Mouse (Mus musculus) left cerebral cortex, postnatal 25 days (tissue): ENCODE results near the gene Igflr1. TPM values are rescaled to one million over a fixed set of nuclear protein-coding genes. Genes with fewer than 3 reads are reported as not detected.

Experiments used
- DNase-seq, 2 experiments: peaks; one replicate each; pipeline ENCODE4 v3.0.0; 2022; ENCODE audit warnings: low spot score in 2 of 2, mixed read lengths in 1 of 2
- intact Hi-C: fragments of 180-260 bp; cut with DNase I; formaldehyde crosslinking; loops from one replicate; pipeline ENCODE4 v1.15.1; 2025
- total RNA-seq, 2 experiments: library from RNA; stranded (reverse); gene quantifications; 2 replicates each; pipeline ENCODE4 v1.2.3; 2021

Igflr1 gene
- total RNA-seq, 2 experiments from 2014 or later: 2.8 to 3.5 TPM

DNA sequence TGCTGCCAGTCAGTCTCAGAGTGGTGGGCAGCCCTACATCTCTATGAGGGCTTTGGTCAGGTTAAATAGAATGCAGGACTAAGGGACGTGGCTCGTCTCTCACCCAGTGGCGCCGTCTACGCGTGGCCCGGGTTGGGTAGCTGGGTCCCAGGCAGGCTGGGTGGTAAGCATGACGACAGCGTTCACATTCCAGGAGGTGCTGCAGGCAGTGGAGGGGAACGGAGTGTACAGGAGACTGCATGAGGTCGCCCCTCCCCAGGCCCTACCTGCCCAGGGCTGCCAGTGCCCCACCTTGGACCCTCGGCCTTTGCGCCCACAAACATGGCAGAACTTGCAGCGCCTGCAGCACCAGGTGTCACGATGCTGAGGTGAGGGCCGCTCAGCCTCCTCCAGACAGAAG, 16.3 kb downstream of the Igflr1 start:
- intact Hi-C loops: no loop called here

DNA sequence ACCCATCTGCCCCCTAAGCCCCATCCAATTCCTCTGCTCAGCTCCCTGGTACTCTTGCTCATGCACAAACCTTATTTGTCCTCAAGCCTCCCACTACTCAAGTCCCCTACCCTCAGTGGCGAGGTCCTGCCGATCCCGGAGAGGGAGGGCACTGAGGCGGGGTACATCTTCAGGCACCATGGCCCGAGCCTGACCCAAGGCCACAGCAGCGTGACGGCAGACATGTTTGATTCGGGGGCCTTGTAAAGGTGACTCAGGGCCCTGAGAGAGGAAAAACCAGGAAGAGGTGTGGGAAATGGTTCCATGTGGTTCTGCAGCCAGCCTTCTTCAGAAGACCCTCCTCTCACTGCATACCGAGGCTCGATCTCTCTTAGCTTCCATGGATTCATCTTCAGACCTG, 19.1 kb downstream of the Igflr1 start:
- no peak for DNase-seq
- intact Hi-C loops: no loop called here

More for the DNA sequence above, 16.3 kb downstream of the Igflr1 start:
- no peak for DNase-seq

DNA sequence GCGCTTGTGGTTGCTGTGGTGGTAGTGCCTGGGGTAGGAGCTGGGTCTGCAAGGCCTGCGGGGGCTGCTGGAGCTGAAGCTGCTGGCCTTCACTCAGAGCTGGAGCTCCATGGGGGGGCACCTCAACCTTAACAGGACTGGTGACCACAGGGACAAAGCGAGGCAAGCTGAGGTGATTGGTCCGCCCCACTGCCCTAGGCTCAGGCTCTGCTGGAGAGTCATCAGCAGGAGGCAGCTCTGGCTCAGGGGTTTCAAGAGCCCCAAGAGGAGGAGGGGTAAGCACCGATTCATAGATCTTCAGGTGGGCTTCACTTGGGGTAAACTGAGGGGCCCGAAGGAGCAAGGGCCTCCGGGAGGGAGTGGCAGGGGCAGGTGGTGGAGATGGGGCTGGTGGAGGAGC, 19.9 kb downstream of the Igflr1 start:
- intact Hi-C loops: loop anchor here (5.0 kb wide), 1 partner anchor 272 kb away; the partner anchor contains the start of gene Ffar3
- no peak for DNase-seq

DNA sequence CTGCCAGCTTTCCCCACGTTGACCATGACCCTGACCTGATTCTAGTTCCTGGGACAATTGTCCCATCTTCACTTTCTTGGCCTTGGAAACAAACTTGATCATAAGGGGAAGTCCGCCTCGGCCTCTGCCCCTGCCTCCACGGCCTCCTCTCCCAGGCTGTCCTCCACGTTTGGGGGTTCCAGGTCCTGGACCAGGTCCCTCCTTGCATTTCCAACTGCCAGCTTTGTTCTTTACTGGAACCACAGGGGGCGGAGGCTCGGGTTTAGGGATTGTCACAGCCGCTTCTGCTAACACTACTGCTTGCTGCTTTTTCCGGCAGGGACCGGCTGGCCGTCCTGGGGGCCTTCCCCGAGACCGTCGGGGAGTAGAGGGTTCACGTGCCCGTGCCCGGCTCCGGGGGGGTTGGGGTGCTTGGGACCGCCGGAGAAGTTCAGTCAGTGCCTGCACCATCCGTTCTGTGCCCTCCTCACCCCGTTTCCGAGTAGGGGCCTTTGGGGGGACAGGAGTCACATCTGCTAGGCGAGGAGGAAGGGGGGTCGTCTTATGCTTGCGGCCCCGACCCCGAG, 21.3 kb downstream of the Igflr1 start:
- DNase-seq: no peak
- intact Hi-C loops: loop anchor here (5.0 kb wide), 1 partner anchor 271 kb away; the partner anchor contains the start of gene Ffar3

DNA sequence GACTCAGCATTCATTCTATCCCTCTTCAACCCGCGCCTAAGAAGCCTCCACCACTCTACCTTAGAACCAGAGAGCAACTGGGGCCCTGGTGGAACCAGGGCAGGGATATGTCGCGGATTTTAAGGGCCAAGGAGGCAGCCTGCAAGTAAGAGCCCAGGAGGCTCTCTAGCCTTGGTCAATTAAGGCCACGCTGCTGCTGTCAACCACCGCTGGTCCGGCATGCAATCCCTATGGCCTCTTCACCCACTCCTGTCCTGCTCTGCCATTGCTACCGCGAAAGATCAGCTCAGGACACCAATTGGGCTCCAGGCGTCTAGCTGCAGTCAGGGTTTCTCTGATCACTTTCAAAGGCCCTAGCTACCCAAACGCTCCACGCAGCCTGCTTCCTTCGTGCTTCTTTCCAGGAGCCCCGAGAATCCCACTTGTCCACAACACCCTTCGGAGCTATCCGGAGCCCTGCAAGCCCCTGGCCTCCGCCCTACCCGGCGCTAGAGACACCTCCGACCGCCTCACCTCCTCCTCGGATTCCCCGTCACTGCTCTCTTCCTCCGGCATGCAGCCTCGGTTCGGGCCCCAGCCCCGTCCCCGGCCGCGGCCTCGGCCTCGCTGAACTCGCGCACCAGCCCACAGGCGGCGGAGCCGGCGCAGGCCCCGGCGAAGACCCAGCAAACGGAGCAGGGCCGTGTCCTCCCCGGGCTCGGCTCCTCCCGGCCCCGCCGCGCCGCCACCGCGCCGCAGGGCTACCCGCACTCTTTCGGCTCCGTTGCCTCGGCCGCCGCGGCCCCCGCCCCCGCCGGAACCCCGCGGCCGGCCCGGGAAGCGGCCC, 22.8 kb downstream of the Igflr1 start:
- DNase-seq: peak in 1 of 2 experiments; percentile 39
- intact Hi-C loops: loop anchor here (1.0 to 5.0 kb wide), 3 partner anchors 25 to 269 kb away; partner anchors contain the start of genes Ffar3, Gm49396, Psenen and Tmem147

DNA sequence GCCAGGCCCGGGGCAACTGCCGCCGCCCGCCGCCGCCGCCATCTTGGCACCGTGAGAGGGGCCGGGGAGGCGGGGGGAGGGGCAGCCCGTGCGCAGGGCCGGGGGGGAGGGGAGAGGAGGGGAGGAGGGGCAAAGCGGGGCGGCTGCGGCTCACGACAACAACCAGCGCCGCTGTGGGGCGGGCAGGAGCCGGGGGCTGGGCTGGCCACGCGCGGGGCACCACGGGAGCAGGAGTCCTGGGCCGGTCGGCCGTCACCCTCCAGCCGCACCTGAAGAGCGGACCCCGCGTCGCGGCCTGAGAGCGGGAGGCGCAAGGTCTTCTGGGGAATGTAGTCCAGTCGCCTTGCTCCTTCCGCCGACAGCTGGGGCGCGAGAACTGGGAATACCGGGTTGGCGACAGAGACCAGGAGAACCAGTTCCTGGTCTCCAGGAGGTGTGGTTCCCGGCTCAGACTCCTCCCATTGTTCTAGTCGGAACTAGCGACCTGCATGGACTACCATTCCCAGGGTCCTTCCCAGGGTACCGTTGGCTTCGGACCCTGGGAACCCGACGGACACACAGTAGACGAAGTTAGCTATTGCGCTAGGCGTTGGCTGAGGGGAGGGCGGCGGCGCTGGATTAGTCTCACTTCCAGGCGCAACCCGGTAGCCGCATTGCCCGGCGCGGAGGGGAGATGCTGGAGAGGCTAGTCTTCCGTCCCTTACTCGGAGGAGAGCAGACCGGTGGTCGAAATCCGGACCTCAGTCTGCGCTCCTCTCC, 23.6 kb downstream of the Igflr1 start, which contains the start of gene Kmt2b:
Gene Kmt2b, minus strand, starts transcription at position 51 of the 759 bp plus-strand sequence.
- intact Hi-C loops: loop anchor here (1.0 to 5.0 kb wide), 5 partner anchors 24 to 367 kb away; partner anchors contain the start of genes Ffar3, Gm49396, Psenen and Tmem147
- peak; percentile 97 to 98 for DNase-seq

DNA sequence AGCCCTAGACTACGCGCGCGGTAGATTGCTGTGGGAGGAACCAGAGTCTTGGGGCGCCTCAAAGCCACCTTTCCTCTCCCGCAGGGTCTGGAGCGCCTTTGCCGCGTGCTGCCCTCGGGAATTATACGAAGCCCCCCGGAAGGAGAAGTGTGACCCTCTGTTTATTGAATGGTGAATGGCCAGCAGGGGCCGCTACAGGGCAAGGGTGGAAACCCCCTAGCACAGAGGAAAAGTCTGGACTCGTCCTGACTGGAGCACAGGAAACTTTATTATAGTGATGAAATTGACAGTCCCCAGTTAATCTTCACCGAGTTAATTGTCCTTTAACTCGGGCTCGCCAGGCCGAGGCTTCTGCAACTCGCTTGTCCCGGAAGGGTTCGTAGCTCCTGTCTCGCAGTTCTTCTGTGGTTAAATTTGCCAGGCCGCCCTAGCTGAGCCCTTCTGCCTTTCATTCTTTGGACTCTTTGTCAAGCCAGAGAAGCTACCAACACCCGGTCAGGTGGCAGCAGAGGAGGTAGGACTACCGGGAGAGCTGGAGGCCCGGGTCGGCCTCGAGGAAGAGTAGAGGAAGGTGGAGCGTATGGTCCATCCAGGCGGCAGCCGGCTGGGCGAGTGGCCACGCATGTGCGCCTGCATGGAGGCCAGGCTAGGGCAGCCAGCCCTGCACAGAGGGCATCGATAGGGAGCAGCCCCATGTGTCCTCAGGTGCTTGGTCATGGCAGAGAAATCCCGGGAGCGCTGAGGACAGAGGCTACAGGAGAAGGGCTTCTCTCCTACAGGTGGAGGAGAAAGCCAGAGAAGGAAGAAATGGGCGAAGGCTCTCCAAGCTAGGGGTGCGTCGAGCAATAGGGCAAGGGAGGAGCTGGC, 24.4 kb downstream of the Igflr1 start:
- intact Hi-C loops: loop anchor here (1.0 to 5.0 kb wide), 4 partner anchors 24 to 367 kb away; partner anchors contain the start of genes Ffar3, Tmem147 and Usf2

DNA sequence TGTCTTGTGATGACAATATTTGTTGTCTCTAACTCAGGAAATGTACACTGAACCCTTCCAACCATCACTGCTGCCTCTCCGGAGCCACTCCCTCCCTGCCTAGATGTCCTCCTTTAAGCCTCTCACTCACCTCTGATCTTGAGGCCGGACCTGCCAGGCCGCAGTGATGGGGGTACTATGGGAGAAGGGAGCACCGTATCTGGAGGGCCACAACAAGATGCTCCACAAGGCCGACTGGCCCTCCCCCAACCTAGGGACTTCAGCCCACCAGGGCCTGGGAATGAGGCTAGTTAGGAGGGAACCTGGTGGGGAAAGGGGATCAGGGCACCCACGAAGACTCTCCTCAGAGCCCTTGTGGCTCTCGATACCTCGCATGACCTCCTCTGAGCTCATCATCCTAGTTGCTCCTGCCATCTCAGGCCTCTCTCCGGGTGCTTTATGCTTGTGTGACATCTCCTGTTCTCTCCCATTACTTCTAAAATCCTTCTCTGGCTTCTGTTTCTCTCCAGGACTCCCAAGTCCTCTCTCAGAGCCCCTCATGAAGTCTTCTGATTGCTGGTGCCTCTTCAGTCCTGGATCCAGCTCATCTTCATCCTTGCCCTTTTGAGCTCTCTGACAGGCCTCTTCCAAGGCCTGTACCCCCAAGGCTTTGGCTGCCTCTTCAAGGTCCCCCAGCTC, 25.8 kb downstream of the Igflr1 start:
- no peak for DNase-seq
- intact Hi-C loops: no loop called here

More for the DNA sequence above, 24.4 kb downstream of the Igflr1 start:
- DNase-seq: peak; percentile 77 to 78

DNA sequence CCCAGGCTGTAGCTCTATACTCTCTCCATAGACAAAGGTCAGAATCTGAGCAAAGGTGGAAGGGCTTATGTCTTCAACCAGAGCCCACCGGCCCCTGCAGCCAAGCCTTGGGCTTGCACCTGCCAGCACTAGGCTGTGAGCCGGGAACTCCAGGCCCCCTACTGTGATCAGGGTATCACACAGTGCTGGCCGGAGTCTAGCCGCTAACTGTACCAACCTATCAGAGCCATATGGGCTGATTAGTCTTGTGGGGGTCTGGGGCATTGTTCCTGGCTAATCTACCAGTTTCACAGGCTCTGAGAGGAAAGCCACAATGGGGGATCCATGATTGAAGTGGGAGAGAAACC, 26.4 kb downstream of the Igflr1 start:
- intact Hi-C loops: no loop called here
- no peak for DNase-seq

DNA sequence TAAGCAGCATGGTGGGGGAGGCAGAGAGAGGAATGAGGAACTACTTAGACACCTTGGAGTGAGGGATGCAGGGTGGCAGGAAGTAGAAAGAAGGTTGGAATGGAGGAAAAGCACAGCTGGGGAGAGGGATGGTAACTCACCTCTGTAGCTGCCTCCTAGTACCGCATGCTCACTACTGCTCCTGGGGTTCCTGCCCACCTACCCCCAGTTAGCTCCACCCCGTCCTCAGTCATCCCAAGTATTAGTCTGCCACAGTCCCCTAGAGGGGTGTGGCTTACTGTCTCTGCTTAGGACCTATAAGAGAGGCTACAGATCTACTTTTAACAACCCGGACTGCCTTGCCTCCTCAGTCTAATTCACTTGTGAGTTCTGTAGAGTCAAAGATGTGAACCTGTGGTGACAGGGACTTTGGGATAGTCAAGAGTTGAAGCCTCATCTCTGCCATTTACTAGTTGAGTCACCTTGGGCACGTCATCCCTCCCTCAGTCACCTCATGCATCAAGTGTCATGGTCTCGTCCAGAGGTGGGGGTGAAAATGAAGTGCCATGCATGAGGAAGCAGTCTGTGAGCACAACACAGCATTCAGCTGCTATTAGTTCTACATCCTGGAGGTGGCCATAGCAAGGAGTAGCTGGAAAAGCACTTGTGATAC, 27.7 kb downstream of the Igflr1 start:
- DNase-seq: no peak
- intact Hi-C loops: no loop called here

DNA sequence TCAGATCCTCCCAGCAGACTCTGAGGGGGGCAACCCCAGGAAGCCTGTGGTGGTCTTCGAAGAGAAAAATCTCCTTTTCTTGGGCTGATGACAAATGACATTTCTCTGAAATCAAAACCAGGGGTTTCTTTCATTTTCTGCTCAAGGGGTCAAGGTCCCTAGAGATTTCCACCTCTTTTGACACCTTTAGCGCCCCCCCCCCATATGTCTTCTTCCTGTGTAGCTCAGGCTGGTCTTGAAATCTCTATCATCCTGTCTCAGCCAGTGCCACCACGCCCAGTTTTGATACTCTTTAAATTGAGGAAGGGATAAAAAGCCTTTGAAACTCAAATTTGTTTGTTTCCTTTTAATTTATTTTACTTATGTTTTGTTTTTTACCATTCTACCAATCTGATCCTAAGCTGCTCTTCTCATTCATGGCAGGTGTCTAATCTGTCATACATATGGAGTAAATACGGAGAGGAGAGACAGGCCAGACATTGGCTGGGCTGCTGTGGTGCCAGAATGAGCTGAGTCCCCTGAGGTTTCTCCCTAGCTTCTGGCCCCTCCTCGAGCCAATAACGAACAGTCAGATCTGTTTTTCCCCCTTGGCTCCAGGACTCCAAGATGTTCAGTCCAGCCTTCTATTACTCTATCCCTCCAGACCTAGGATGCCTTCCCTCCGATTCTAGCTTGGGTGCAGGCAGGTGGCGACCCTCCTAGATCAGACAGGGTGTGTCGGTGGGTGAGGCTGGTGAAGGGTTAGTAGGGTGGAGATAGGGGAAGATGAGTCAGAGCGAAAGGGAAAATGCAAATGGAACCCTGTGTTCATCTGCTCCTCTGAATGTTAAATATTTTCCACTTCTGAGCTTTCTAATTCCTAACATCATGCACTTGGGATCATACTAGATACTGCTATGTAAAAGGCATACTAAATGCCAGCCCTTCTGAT, 28.6 kb downstream of the Igflr1 start:
- DNase-seq: no peak
- intact Hi-C loops: no loop called here

DNA sequence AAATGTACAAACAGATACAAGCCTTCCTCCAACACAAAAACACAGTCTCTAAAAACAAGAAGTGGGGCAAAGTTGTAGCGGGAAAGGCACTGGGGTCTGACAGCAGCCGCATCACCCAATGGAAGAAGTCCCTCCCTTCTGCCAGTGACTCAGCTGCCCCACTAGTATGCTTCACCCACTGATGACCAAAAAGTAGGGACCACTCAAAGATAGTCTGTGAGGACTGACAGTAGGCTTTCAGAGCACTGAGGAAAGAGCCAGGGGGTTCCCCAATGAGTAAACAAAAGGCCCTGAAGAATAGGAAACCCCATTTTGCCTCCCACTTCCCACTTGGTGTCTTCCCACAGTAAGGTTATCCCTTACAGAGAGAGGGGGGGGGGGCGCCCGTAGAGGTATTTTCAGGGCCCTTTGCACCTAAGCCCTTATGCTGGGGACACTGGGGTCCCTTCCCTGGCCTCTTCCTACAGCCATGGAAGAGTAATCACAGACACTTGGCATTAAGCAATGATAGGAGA, 29.3 kb downstream of the Igflr1 start:
- DNase-seq: no peak
- intact Hi-C loops: no loop called here

DNA sequence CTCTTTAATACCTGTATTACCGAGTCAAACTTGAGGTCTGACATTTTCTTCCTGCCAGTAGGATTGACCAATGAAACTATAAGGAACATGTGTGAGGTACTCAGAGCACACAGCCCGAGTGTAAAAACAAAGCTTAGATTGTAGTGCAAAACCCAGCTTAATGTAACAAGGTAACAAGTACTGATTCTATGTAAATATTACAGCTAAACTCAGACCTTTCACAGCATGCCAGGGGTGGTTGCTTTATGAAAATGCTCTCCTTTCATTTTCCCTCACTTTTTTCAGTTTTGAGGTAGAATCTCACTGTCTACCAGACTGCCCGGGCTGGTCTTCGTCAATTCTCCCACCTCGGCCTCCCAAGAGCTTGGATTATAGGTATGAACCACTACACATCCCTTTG, 30.9 kb downstream of the Igflr1 start:
- no peak for DNase-seq
- intact Hi-C loops: no loop called here

DNA sequence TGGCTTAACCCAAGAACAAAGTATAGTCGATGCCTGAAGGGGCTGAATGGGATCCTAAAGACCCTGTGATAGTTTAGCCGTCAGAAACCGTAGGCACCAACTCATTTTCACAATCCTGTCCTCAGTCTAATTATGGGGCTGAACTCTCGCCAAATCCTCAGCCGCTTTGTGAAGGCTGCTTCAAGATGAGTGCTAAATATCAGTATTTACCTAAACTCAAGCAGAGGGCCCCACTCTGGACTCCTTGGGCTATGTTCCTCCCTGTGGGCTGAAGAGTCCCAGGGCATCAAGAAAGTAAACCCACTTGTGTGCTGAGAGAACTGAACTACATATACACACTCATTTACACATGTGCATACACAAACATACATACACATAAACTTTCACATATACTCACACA, 31.6 kb downstream of the Igflr1 start:
- no peak for DNase-seq
- intact Hi-C loops: no loop called here

DNA sequence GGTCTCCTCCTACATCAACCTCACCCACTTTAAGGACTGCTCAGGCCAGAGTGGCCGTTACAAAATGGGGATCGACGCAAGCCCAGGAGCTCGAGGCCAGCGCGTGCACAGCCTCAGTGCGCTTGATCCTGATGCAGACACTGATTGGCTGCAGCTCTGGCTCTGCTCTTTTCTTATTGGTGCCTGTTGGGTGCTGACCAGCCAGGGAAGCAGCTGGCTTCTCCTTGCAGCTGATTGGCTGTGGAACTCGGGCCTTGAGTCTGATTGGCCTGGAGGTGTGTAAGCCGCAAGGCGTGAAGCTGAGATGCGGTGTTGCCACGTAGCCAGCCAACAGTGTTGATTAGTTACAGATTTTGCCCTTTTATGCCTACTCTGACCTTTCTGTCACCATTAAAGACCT, 33.6 kb downstream of the Igflr1 start, which contains the start of gene Zbtb32:
Gene Zbtb32, minus strand, starts transcription at position 124 of the 400 bp plus-strand sequence.
- no peak for DNase-seq
- intact Hi-C loops: no loop called here

DNA sequence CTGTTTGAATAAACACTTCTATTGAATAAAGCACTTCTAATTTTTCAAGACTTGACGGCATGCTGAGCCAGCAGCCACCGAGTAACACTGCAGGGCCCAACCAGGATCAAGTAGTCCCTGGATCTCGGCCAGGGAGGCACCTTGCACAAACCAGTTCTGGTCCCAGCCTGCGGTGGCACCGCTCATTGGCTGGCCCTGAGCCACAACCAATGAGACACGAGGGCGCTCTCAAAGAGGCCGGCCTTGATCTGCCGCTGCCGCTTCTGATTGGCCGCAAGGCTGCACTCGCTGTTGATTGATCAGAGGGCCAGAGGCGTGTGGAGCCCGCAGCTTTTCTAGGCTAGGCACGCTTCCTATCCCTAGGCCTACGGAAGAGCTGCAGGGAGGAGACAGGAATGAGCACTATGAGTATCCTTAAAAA, 34.7 kb downstream of the Igflr1 start:
- DNase-seq: peak; percentile 90 to 95
- intact Hi-C loops: no loop called here

DNA sequence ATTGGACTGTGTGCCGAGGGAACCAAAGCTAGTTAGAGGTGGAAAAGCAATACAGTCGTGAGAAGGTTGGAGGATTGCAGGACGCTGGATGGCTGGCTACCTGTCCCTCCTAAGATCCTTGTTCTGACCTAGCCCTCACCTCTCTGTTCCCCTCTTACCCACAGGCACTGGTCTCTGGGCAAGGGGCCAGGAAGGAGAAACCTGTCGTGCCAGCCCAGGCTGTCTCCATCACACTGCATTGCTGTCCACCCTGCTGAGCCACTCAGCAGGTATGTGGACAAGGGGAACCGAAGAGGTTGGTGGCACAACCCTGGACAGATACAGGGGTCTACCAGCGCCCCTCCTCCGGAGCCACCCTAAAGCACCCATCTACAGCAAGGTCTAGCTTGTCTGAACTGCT, 35.4 kb downstream of the Igflr1 start:
- intact Hi-C loops: no loop called here
- no peak for DNase-seq
